Mouse (Mus musculus) small intestine, adult 2 months (tissue): ENCODE measurements around the gene Reps1.

ENCODE experiments used
- CTCF ChIP-seq: fragments of 200-500 bp; IDR thresholded peaks from 2 replicates; pipeline ENCODE4 v1.5.1; 2012; ENCODE audit warnings: low read depth, mild to moderate bottlenecking, control low read depth, inconsistent platforms, low read length, moderate library complexity, mixed read lengths; ENCODE audit not compliant: insufficient replicate concordance, insufficient read length; ENCODE audit errors: extremely low read depth
- POLR2A ChIP-seq: fragments of 200-500 bp; IDR thresholded peaks from 2 replicates; pipeline ENCODE4 v1.6.1; 2012; ENCODE audit warnings: low read depth, mild to moderate bottlenecking, control low read depth, inconsistent platforms, low read length, moderate library complexity

- TF ChIP-seq CTCF (no peak), POLR2A (no peak)
These were observed 9.3 kb upstream of the Reps1 start for GRCm38 (mm10) chr10:18046380-18046779.
